Mouse (Mus musculus) kidney, adult 2 months (tissue): Measurements from ENCODE around the gene Ern2. TPM values are rescaled to one million over a fixed set of nuclear protein-coding genes. Genes with fewer than 3 reads are reported as not detected.

Experiments
- DNase-seq: peaks from one replicate; pipeline ENCODE4 v3.0.0; 2021
- H3K27ac ChIP-seq: fragments of 200-500 bp; 2 replicates; pipeline ENCODE4 v1.5.1; 2012; ENCODE audit warnings: low read depth, low read length, control low read depth, inconsistent platforms; ENCODE audit not compliant: insufficient read depth
- H3K27me3 ChIP-seq: fragments of 200-500 bp; replicated peaks from 2 replicates; pipeline ENCODE4 v1.6.1; 2012; ENCODE audit warnings: mild to moderate bottlenecking, moderate library complexity, low read length, inconsistent platforms; ENCODE audit not compliant: control insufficient read depth, insufficient read depth
- H3K36me3 ChIP-seq: fragments of 200-500 bp; 2 replicates; pipeline ENCODE4 v1.6.1; 2012; ENCODE audit warnings: mild to moderate bottlenecking, moderate library complexity, low read length, inconsistent platforms; ENCODE audit not compliant: control insufficient read depth, insufficient read depth
- H3K4me1 ChIP-seq: fragments of 200-500 bp; 2 replicates; pipeline ENCODE4 v1.6.1; 2011; ENCODE audit warnings: low read length; ENCODE audit not compliant: control insufficient read depth, insufficient read depth
- H3K4me3 ChIP-seq: fragments of 200-500 bp; 2 replicates; pipeline ENCODE4 v1.5.1; 2011; ENCODE audit warnings: mild to moderate bottlenecking, low read depth, low read length, control low read depth; ENCODE audit not compliant: insufficient read depth
- CTCF ChIP-seq: fragments of 200-500 bp; conservative IDR thresholded peaks from 2 replicates; pipeline ENCODE4 v1.5.1; 2011; ENCODE audit warnings: low read depth, mild to moderate bottlenecking, control low read depth, low read length, moderate library complexity, mixed read lengths; ENCODE audit not compliant: insufficient read depth, insufficient read length
- POLR2A ChIP-seq: fragments of 200-500 bp; IDR thresholded peaks from one replicate; pipeline ENCODE4 v1.6.1; 2011; ENCODE audit warnings: low read depth, low read length, control low read depth
- WGBS: fragments of 180-500 bp; shearing (Covaris S2); methylation state at CpG from one replicate; pipeline ENCODE4 v1.1.7; 2018; 5-methylcytosine and 5-hydroxymethylcytosine counted together
- polyA plus RNA-seq: library from polyadenylated mRNA; depleted of rRNA; stranded (reverse); fragments of >200 nt; gene quantifications from 2 replicates; pipeline ENCODE4 v1.2.3, GENCODE M21; 2012; rRNA removed

The Ern2 gene
- polyA plus RNA-seq, 1 experiment: 0.16 TPM

GRCm38 (mm10) chr7:122135070-122135469, 50.9 kb downstream of the Ern2 start:
- WGBS: 73% methylated on average over 10 of the region's 10 CpGs
- no peak overlapping the region for H3K27ac ChIP-seq
- H3K36me3 ChIP-seq: peaks cover 10% of the 10 kb centered on the region
- TF ChIP-seq POLR2A (no peak), CTCF (peak; percentile 34; the same call in 1 of the 2 replicates)
- no peaks in the 10 kb centered on the region for H3K27me3 ChIP-seq
- peaks cover 6% of the 10 kb centered on the region; the same call in 1 of the 2 replicates for H3K4me1 ChIP-seq
- peak; percentile 48 for DNase-seq
- H3K4me3 ChIP-seq: no peak overlapping the region

DNA sequence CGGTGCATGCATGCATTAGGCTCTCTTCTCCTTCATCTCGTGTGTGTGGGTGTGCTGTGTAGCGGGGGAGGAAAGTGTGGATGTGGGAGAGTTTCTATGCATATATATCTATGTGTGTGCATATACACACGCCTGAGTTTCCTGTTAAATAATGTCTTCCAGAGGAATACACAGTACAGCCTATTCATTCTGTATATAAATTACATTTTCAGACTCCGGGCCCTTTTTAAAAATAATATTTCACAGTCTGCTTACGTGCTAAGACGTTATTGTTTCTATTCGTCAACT, 52.7 kb downstream of the Ern2 start:
- H3K4me1 ChIP-seq: peaks cover 6% of the 10 kb centered on the region; the same call in 1 of the 2 replicates
- no peak for TF ChIP-seq CTCF
- no peak for TF ChIP-seq POLR2A
- peak overlapping the region; percentile 96 for H3K4me3 ChIP-seq
- peaks cover 3% of the 10 kb centered on the region for H3K36me3 ChIP-seq
- H3K27me3 ChIP-seq: no peaks in the 10 kb centered on the region
- peak overlapping the region; percentile 79 for H3K27ac ChIP-seq
- DNase-seq: no peak
- WGBS: 12% methylated on average over 8 of the region's 8 CpGs

- Histone ChIP-seq H3K27ac (peak within 1 kb of the TSS; percentile 79), H3K36me3 (no peaks in the 10 kb centered on the region; the same call in 1 of the 2 replicates), H3K27me3 (no peaks in the 10 kb centered on the region), H3K4me1 (peaks cover 6% of the 10 kb centered on the region; the same call in 1 of the 2 replicates), H3K4me3 (peak within 1 kb of the TSS; percentile 96)
- TF ChIP-seq POLR2A (peak; percentile 68), CTCF (no peak)
- WGBS: under 1% methylated on average over 54 of the region's 54 CpGs
- DNase-seq: peak; percentile 99
Observed at GRCm38 (mm10) chr7:122132497-122133337, 53.3 kb downstream of the Ern2 start, which contains the start of the genes Palb2 and Dctn5. Gene Palb2 (minus strand): TSS chr7:122132985. Gene Dctn5 (plus strand): TSS chr7:122133041.

- DNase-seq: no peak
- H3K4me1 ChIP-seq: peaks cover 6% of the 10 kb centered on the region; the same call in 1 of the 2 replicates
- TF ChIP-seq POLR2A (no peak), CTCF (no peak)
- H3K36me3 ChIP-seq: no peaks in the 10 kb centered on the region; the same call in 1 of the 2 replicates
- no peak overlapping the region for H3K4me3 ChIP-seq
- H3K27me3 ChIP-seq: no peaks in the 10 kb centered on the region
- H3K27ac ChIP-seq: no peak overlapping the region
Observed at GRCm38 (mm10) chr7:122131834-122132233, 54.2 kb downstream of the Ern2 start.

- 73% methylated on average over 11 of the region's 11 CpGs for WGBS
- TF ChIP-seq POLR2A (no peak), CTCF (no peak)
- no peak overlapping the region for H3K27ac ChIP-seq
- H3K36me3 ChIP-seq: no peaks in the 10 kb centered on the region
- peak; percentile 72 for DNase-seq
- H3K4me1 ChIP-seq: no peaks in the 10 kb centered on the region
- H3K4me3 ChIP-seq: no peak overlapping the region
- no peaks in the 10 kb centered on the region for H3K27me3 ChIP-seq
Observed at GRCm38 (mm10) chr7:122126946-122127345, 59.1 kb downstream of the Ern2 start.

DNA sequence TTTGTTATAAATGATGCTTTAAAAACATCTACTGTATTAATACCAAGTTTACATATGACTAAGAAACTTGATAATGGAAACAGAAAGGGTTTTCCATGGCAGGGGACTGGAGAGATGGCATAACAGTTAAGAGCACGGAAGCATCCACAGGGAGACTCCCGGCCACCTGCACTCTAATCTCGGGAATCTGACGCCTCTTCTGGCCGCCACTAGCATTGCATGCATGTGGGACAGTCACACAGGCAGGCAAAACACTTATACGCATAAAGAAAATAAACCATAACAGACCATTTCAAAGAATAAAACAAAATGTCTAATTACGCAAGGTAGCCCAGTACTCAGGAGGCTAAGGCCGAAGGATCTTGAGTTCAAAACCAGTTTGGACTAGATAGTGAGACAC, 60.4 kb downstream of the Ern2 start:
- 76% methylated on average over 8 of the region's 8 CpGs for WGBS
- Histone ChIP-seq H3K4me3 (no peak overlapping the region), H3K4me1 (no peaks in the 10 kb centered on the region), H3K27ac (no peak overlapping the region), H3K36me3 (no peaks in the 10 kb centered on the region), H3K27me3 (no peaks in the 10 kb centered on the region)
- no peak for DNase-seq
- TF ChIP-seq POLR2A (no peak), CTCF (0 out of 2 replicates have a peak, but pooled peaks have one; percentile 14)

DNA sequence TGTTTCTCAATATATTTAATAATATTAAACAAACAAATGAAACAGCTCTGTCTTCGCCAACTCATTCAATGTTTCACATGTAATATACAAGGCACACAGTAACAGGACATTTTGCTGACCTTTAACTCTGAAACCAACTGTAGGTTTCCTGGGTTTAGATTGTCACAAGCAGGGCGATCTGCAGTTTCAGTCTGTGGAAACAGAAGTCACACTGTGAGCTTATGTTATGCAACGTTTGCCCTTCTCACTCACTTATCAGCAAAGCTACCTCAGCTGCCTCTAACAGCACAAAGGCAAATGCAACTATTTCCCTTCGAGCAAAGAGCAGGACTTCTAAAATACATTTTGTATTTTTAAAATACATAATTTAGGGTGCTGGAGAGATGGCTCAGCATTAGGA, 62.5 kb downstream of the Ern2 start:
- TF ChIP-seq POLR2A: no peak
- TF ChIP-seq CTCF: no peak

More for the DNA sequence above, 62.5 kb downstream of the Ern2 start:
- H3K27ac ChIP-seq: no peak overlapping the region
- no peaks in the 10 kb centered on the region for H3K27me3 ChIP-seq
- no peaks in the 10 kb centered on the region for H3K4me1 ChIP-seq
- no peak for DNase-seq
- 90% methylated on average over 4 of the region's 4 CpGs for WGBS
- H3K4me3 ChIP-seq: no peak overlapping the region
- H3K36me3 ChIP-seq: no peaks in the 10 kb centered on the region

Other genes with a start within 250 kb of the Ern2 start
- 39.9 and 41.7 TPM in 2 replicates for gene Cog7, start 204.5 kb downstream of the Ern2 start, polyA plus RNA-seq
- 49.1 and 53.0 TPM in 2 replicates for gene Gga2, start 165.0 kb downstream of the Ern2 start, polyA plus RNA-seq
- gene Ubfd1, start 119.0 kb downstream of the Ern2 start, polyA plus RNA-seq: 18.9 and 19.6 TPM in 2 replicates
- 9.2 and 11.2 TPM in 2 replicates for gene Ears2, start 118.9 kb downstream of the Ern2 start, polyA plus RNA-seq
- 437 and 852 TPM in 2 replicates for gene Ndufab1, start 84.3 kb downstream of the Ern2 start, polyA plus RNA-seq
- gene Palb2, start 53.2 kb downstream of the Ern2 start, polyA plus RNA-seq: 0.59 and 0.98 TPM in 2 replicates
- 74.9 and 77.1 TPM in 2 replicates for gene Dctn5, start 53.2 kb downstream of the Ern2 start, polyA plus RNA-seq
- gene Plk1, start 26.8 kb downstream of the Ern2 start, polyA plus RNA-seq: 1.1 and 1.5 TPM in 2 replicates
- 1.2 and 1.6 TPM in 2 replicates for gene Chp2, start 33.3 kb upstream of the Ern2 start, polyA plus RNA-seq
- 2.5 and 6.1 TPM in 2 replicates for gene Prkcb, start 102.5 kb upstream of the Ern2 start, polyA plus RNA-seq